Mouse (Mus musculus): ENCODE data around the gene Elk3. TPM values are rescaled to one million over a fixed set of nuclear protein-coding genes. Genes with fewer than 3 reads are reported as not detected.
A peak's percentile ranks its signal among the peaks of the same experiment; 100 is the strongest.

Elk3 gene
- polyA plus RNA-seq, 2 experiments = 42.4 to 60.9 TPM

GRCm38 (mm10) chr10:93251426-93251825, 59.5 kb downstream of the Elk3 start:
- no peak for DNase-seq (ENCODE audit: low spot score)
- ATAC-seq (ENCODE audit: low FRiP score, low read depth) = no peak
- peaks cover 63% of the 10 kb centered on the region for H3K36me3 ChIP-seq (ENCODE audit: control insufficient read depth, insufficient read depth, low read length)
- peak overlapping the region; percentile 70; the same call in 1 of the 2 replicates for H3K27ac ChIP-seq (replicated peaks; ENCODE audit: low read depth, low read length)
- no peak overlapping the region for H3K4me3 ChIP-seq (replicated peaks; ENCODE audit: low read length)
- H3K27me3 ChIP-seq (ENCODE audit: control insufficient read depth, insufficient read depth, low read length) = no peaks in the 10 kb centered on the region
- no peaks in the 10 kb centered on the region for H3K9me3 ChIP-seq (ENCODE audit: control insufficient read depth, low read length)
- H3K4me2 ChIP-seq (replicated peaks; ENCODE audit: low read depth, low read length, severe bottlenecking) = 0 out of 2 replicates have a peak overlapping the region, but pooled peaks have one; percentile 3
- 54% methylated on average over 8 of the region's 8 CpGs for WGBS
- H3K4me1 ChIP-seq (ENCODE audit: control insufficient read depth, insufficient read depth, low read length) = peaks cover 55% of the 10 kb centered on the region
- H3K9ac ChIP-seq (ENCODE audit: low read depth, low read length, severe bottlenecking) = no peak overlapping the region
- TF ChIP-seq POLR2A (IDR thresholded peaks at IDR 0.05; ENCODE audit: borderline replicate concordance, extremely low read depth, insufficient read depth, insufficient read length) = no peak

GRCm38 (mm10) chr10:93250436-93251317, 60.3 kb downstream of the Elk3 start:
- 0 out of 2 replicates have a peak overlapping the region, but pooled peaks have one; percentile 3 for H3K4me2 ChIP-seq (replicated peaks; ENCODE audit: low read depth, low read length, severe bottlenecking)
- ATAC-seq (ENCODE audit: low FRiP score, low read depth) = no peak
- no peak for DNase-seq (ENCODE audit: low spot score)
- no peak overlapping the region for H3K4me3 ChIP-seq (replicated peaks; ENCODE audit: low read length)
- peaks cover 62% of the 10 kb centered on the region for H3K36me3 ChIP-seq (ENCODE audit: control insufficient read depth, insufficient read depth, low read length)
- no peak for TF ChIP-seq POLR2A (IDR thresholded peaks at IDR 0.05; ENCODE audit: borderline replicate concordance, extremely low read depth, insufficient read depth, insufficient read length)
- no peaks in the 10 kb centered on the region for H3K27me3 ChIP-seq (ENCODE audit: control insufficient read depth, insufficient read depth, low read length)
- peaks cover 55% of the 10 kb centered on the region for H3K4me1 ChIP-seq (ENCODE audit: control insufficient read depth, insufficient read depth, low read length)
- no peaks in the 10 kb centered on the region for H3K9me3 ChIP-seq (ENCODE audit: control insufficient read depth, low read length)
- 68% methylated on average over 24 of the region's 24 CpGs for WGBS
- no peak overlapping the region for H3K9ac ChIP-seq (ENCODE audit: low read depth, low read length, severe bottlenecking)
- H3K27ac ChIP-seq (replicated peaks; ENCODE audit: low read depth, low read length) = peak overlapping the region; percentile 70; the same call in 1 of the 2 replicates

- Histone ChIP-seq H3K4me1 (ENCODE audit: control insufficient read depth, insufficient read depth, low read length) (peaks cover 48% of the 10 kb centered on the region), H3K36me3 (ENCODE audit: control insufficient read depth, insufficient read depth, low read length) (peaks cover 62% of the 10 kb centered on the region), H3K4me3 (replicated peaks; ENCODE audit: low read length) (no peak overlapping the region), H3K4me2 (replicated peaks; ENCODE audit: low read depth, low read length, severe bottlenecking) (no peak overlapping the region), H3K9me3 (ENCODE audit: control insufficient read depth, low read length) (no peaks in the 10 kb centered on the region), H3K27ac (replicated peaks; ENCODE audit: low read depth, low read length) (no peak overlapping the region), H3K27me3 (ENCODE audit: control insufficient read depth, insufficient read depth, low read length) (no peaks in the 10 kb centered on the region), H3K9ac (ENCODE audit: low read depth, low read length, severe bottlenecking) (no peak overlapping the region)
- ATAC-seq (ENCODE audit: low FRiP score, low read depth) = no peak
- no peak for TF ChIP-seq POLR2A (IDR thresholded peaks at IDR 0.05; ENCODE audit: borderline replicate concordance, extremely low read depth, insufficient read depth, insufficient read length)
- WGBS = 75% methylated on average over 7 of the region's 7 CpGs
- DNase-seq (ENCODE audit: low spot score) = no peak
Observed at GRCm38 (mm10) chr10:93249901-93250300, 61.0 kb downstream of the Elk3 start.

GRCm38 (mm10) chr10:93248416-93248815, 62.5 kb downstream of the Elk3 start:
- Histone ChIP-seq H3K9me3 (ENCODE audit: control insufficient read depth, low read length) (no peaks in the 10 kb centered on the region), H3K4me3 (replicated peaks; ENCODE audit: low read length) (no peak overlapping the region), H3K4me2 (replicated peaks; ENCODE audit: low read depth, low read length, severe bottlenecking) (no peak overlapping the region), H3K9ac (ENCODE audit: low read depth, low read length, severe bottlenecking) (no peak overlapping the region), H3K36me3 (ENCODE audit: control insufficient read depth, insufficient read depth, low read length) (peaks cover 50% of the 10 kb centered on the region), H3K4me1 (ENCODE audit: control insufficient read depth, insufficient read depth, low read length) (peaks cover 49% of the 10 kb centered on the region), H3K27me3 (ENCODE audit: control insufficient read depth, insufficient read depth, low read length) (no peaks in the 10 kb centered on the region), H3K27ac (replicated peaks; ENCODE audit: low read depth, low read length) (no peak overlapping the region)
- DNase-seq (ENCODE audit: low spot score) (no peak), ATAC-seq (ENCODE audit: low FRiP score, low read depth) (no peak)
- no peak for TF ChIP-seq POLR2A (IDR thresholded peaks at IDR 0.05; ENCODE audit: borderline replicate concordance, extremely low read depth, insufficient read depth, insufficient read length)
- WGBS = 66% methylated on average over 8 of the region's 8 CpGs

- peaks cover 49% of the 10 kb centered on the region for H3K4me1 ChIP-seq (ENCODE audit: control insufficient read depth, insufficient read depth, low read length)
- WGBS = 30% methylated on average over 6 of the region's 6 CpGs
- no peak for TF ChIP-seq POLR2A (IDR thresholded peaks at IDR 0.05; ENCODE audit: borderline replicate concordance, extremely low read depth, insufficient read depth, insufficient read length)
Observed at GRCm38 (mm10) chr10:93247902-93248301, 63.0 kb downstream of the Elk3 start.

More at GRCm38 (mm10) chr10:93247902-93248301, 63.0 kb downstream of the Elk3 start:
- DNase-seq (ENCODE audit: low spot score) = no peak
- ATAC-seq (ENCODE audit: low FRiP score, low read depth) = peak; percentile 52
- H3K4me3 ChIP-seq (replicated peaks; ENCODE audit: low read length) = no peak overlapping the region
- peaks cover 45% of the 10 kb centered on the region for H3K36me3 ChIP-seq (ENCODE audit: control insufficient read depth, insufficient read depth, low read length)
- H3K9ac ChIP-seq (ENCODE audit: low read depth, low read length, severe bottlenecking) = no peak overlapping the region
- H3K9me3 ChIP-seq (ENCODE audit: control insufficient read depth, low read length) = no peaks in the 10 kb centered on the region
- peak overlapping the region; percentile 58; the same call in 1 of the 2 replicates for H3K27ac ChIP-seq (replicated peaks; ENCODE audit: low read depth, low read length)
- H3K4me2 ChIP-seq (replicated peaks; ENCODE audit: low read depth, low read length, severe bottlenecking) = no peak overlapping the region
- no peaks in the 10 kb centered on the region for H3K27me3 ChIP-seq (ENCODE audit: control insufficient read depth, insufficient read depth, low read length)
